Mouse (Mus musculus): Measurements from ENCODE around the gene Klhdc1.

- TF ChIP-seq CTCF (IDR thresholded peaks at IDR 0.05; ENCODE audit: low read depth) (no peak), EP300 (optimal IDR thresholded peaks at IDR 0.05) (no peak)
Measured at GRCm38 (mm10) chr12:69204052-69204833, 36.7 kb upstream of the Klhdc1 start, which contains the start of gene Gm49384.

Measured in stomach, postnatal 0 days (tissue).